Mouse (Mus musculus): ENCODE measurements around the gene Gabbr2. TPM values are rescaled to one million over a fixed set of nuclear protein-coding genes. Genes with fewer than 3 reads are reported as not detected.

The Gabbr2 gene
- total and polyA plus RNA-seq, 3 experiments, result not detected

DNA sequence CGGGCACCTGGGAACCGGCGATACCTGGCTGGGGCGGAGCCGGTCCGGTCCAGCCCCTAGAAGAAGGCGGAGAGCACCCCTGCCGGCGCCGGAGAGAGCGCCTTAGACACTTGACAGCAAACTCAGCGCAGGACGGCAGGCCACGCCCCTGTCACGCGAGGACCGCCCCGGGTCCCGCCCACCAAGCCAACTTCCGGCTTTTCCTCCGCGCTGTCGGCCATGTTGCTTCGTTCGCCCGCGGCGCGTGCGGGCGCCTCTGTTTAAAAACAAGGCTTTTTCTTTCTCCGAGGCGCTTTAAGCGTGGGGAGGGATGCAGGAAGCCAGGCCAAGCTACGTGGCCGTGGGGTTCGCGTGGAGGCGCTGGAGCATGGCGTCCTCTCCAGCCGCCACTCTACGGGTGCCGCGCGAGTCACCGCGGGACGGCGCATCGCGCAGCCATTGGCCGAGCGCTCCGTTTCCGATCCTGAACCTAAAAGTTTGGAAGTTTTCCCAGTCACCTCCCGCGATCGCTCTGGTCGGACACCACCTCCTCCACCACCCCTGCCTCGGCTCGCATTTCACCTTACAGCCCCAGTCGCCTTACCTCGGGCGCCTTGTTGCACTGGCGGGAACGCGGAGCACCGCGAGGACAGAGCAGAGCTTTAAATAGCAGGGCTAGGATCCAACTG is 341.5 kb downstream of the Gabbr2 start, which contains the start of gene Tbc1d2:
Gene Tbc1d2, minus strand, starts transcription at position 124 of the 668 bp plus-strand sequence.
- peaks cover 27% of the 10 kb centered on the region for H3K27me3 ChIP-seq (replicated peaks)
- H3K27ac ChIP-seq (ENCODE audit: insufficient read depth, low read depth), result no peak within 1 kb of the TSS
- peak within 1 kb of the TSS; percentile 69 to 76 (median 75) for H3K4me3 ChIP-seq (replicated peaks in 1 of 3; ENCODE audit: low read depth in 2 of 3, low read length in 2 of 3, poor library complexity in 1 of 3)
- peak; percentile 89 for DNase-seq (ENCODE audit: extremely low read depth)
- TF ChIP-seq POLR2A (IDR thresholded peaks at IDR 0.05; ENCODE audit: low read depth, low read length) (peak; percentile 91), CTCF (conservative IDR thresholded peaks at IDR 0.05 in 1 of 2, IDR thresholded peaks at IDR 0.05 in 1 of 2; ENCODE audit: low read depth in 2 of 2, low read length in 2 of 2) (peak in 1 of 2 experiments; percentile 56; a peak in 2 of 4 replicates), MAX (IDR thresholded peaks at IDR 0.05; ENCODE audit: low read length) (peak; percentile 40), BHLHE40 (IDR thresholded peaks at IDR 0.05; ENCODE audit: low read depth, low read length) (peak; percentile 95), ZKSCAN1 (IDR thresholded peaks at IDR 0.05; ENCODE audit: borderline replicate concordance, low read depth, low read length) (no peak), HCFC1 (IDR thresholded peaks at IDR 0.05; ENCODE audit: low read depth, low read length) (peak; percentile 59), CHD1 (IDR thresholded peaks at IDR 0.05; ENCODE audit: low read depth, low read length) (no peak), NRF1 (IDR thresholded peaks at IDR 0.05; ENCODE audit: low read depth, low read length) (peak; percentile 65), ZMIZ1 (IDR thresholded peaks at IDR 0.05; ENCODE audit: low read depth, low read length) (peak; percentile 65; the same call in 1 of the 2 replicates), GABPA (IDR thresholded peaks at IDR 0.05; ENCODE audit: insufficient replicate concordance, low read depth, low read length) (no peak), RAD21 (IDR thresholded peaks at IDR 0.05; ENCODE audit: low read depth, low read length) (peak; percentile 37), JUND (conservative IDR thresholded peaks at IDR 0.05; ENCODE audit: low read depth, low read length) (no peak), TBP (conservative IDR thresholded peaks at IDR 0.05; ENCODE audit: low read depth, low read length) (0 out of 2 replicates have a peak, but pooled peaks have one; percentile 29), TCF12 (IDR thresholded peaks at IDR 0.05; ENCODE audit: low read depth, low read length) (peak; percentile 77), ELF1 (IDR thresholded peaks at IDR 0.05; ENCODE audit: low read depth, low read length) (peak; percentile 94), UBTF (IDR thresholded peaks at IDR 0.05; ENCODE audit: low read depth, low read length) (no peak), MAZ (IDR thresholded peaks at IDR 0.05; ENCODE audit: low read depth, low read length) (no peak), MYC (IDR thresholded peaks at IDR 0.05; ENCODE audit: low read depth, low read length) (peak; percentile 82), MEF2A (IDR thresholded peaks at IDR 0.05; ENCODE audit: borderline replicate concordance, low read depth, low read length) (no peak; the same call in 1 of the 2 replicates), PAX5 (IDR thresholded peaks at IDR 0.05; ENCODE audit: low read length) (no peak), MXI1 (IDR thresholded peaks at IDR 0.05; ENCODE audit: low read depth, low read length) (peak; percentile 67; the same call in 1 of the 2 replicates), NELFE (IDR thresholded peaks at IDR 0.05; ENCODE audit: low read depth, low read length) (peak; percentile 90), USF1 (IDR thresholded peaks at IDR 0.05; ENCODE audit: low read depth, low read length) (peak; percentile 7; the same call in 1 of the 2 replicates), IRF4 (IDR thresholded peaks at IDR 0.05; ENCODE audit: low read depth, low read length) (peak; percentile 28; the same call in 1 of the 2 replicates), SMC3 (IDR thresholded peaks at IDR 0.05; ENCODE audit: low read depth, low read length) (peak; percentile 29; the same call in 1 of the 2 replicates)
- peak within 1 kb of the TSS; percentile 98 for H3K4me2 ChIP-seq (ENCODE audit: insufficient read depth, low read depth, poor library complexity, severe bottlenecking)
- peaks cover 0 to 17% of the 10 kb centered on the region in 2 experiments; a peak in 2 of 4 replicates for H3K4me1 ChIP-seq (ENCODE audit: control insufficient read depth in 1 of 2, insufficient read depth in 2 of 2)
- H3K9ac ChIP-seq (ENCODE audit: insufficient read depth, low read depth), result peak within 1 kb of the TSS; percentile 64
- no peaks in the 10 kb centered on the region for H3K79me2 ChIP-seq (replicated peaks; ENCODE audit: control insufficient read depth, extremely low read depth, insufficient read depth, poor library complexity, severe bottlenecking)
- in situ Hi-C loops (cut with MboI; ENCODE audit: low pct_ligation_motif_present, low pct_unique_long_range_greater_than_20kb, low sequenced_read_pairs) (loop anchor here (5.0 to 10.0 kb wide), 2 partner anchors 38 to 115 kb away; partner anchors contain the start of gene Trim14), dilution Hi-C loops (cut with MboI; ENCODE audit: extremely low pct_ligation_motif_present, extremely low pct_unique_long_range_greater_than_20kb, low sequenced_read_pairs) (no loop called here)
- no peaks in the 10 kb centered on the region for H3K9me3 ChIP-seq (replicated peaks; ENCODE audit: low read length)
- H3K36me3 ChIP-seq (replicated peaks in 1 of 2; ENCODE audit: control insufficient read depth in 1 of 2, insufficient read depth in 1 of 2, low read length in 1 of 2), result no peaks in the 10 kb centered on the region
